Mouse (Mus musculus): ENCODE results near the gene Cenpb. TPM values are rescaled to one million over a fixed set of nuclear protein-coding genes. Genes with fewer than 3 reads are reported as not detected.
A peak's percentile ranks its signal among the peaks of the same experiment; 100 is the strongest.

The Cenpb gene
- polyA plus RNA-seq, 1 experiment from 2014 or later = 12.6 TPM

DNA sequence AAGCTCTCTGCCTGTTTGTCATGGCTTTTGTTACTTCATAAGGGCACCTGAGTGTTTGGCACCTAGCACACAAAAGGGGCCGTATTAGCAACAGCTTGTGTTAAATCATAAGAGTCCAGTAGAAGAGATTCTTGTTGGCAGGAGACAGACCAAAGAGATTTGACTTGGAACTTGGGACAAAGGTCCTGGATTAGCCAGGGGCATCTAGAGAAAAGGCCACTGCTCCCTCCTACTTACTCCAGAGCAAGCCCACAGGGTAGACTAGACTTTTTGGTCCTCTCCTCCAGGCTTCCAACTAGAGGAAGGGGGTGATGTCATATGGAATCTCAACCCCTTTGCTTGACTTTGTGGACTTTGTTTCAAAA is 3.9 kb downstream of the Cenpb start:
- no peak for ATAC-seq (ENCODE audit: borderline replicate concordance, extremely low read depth, low FRiP score, low TSS enrichment)
- Histone ChIP-seq H3K4me3 (no peak overlapping the region), H3K36me3 (0 out of 2 replicates have a peak, but pooled peaks cover 4% of the 10 kb centered on the region), H3K4me1 (peaks cover 51% of the 10 kb centered on the region), H3K27me3 (peaks cover 26% of the 10 kb centered on the region), H3K4me2 (0 out of 2 replicates have a peak overlapping the region, but pooled peaks have one; percentile 91), H3K9ac (no peak overlapping the region), H3K27ac (peak overlapping the region; percentile 60), H3K9me3 (no peaks in the 10 kb centered on the region)
- WGBS = 85% methylated on average over 1 of the region's 1 CpGs

DNA sequence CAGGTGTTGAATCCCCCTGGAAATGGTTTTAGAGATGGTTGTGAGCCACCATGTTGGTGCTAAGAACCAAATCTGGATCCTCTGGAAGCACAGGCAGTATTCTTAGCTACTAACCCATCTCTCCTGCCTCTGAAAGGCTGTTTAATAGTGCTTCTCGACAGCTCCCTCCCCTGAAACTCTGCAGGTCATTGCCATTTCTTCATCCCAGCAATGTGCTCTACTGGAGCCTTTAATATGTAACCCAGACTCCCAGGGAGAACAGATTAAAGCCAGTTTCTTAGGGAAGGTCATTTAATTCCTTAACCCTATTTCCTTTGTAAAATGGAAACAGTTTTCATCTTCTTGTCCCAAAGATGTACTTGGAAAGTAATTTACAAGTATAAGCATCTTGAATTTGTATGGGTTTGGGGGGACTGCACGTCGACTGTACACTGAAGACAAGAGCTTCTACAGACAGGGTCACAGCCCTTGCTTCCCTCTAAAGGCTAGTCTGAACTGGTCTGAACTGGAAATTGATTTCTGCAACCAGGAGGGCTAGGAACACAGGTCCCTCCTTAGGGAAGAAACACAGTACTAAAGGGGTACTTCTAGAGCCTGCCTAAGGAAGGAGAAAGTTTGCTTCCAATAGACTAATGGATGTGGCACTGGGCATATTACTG is 4.5 kb downstream of the Cenpb start:
- no peak overlapping the region for H3K9ac ChIP-seq
- H3K9me3 ChIP-seq = no peaks in the 10 kb centered on the region
- WGBS = 69% methylated on average over 3 of the region's 3 CpGs
- H3K27ac ChIP-seq = peak overlapping the region; percentile 60
- no peak for ATAC-seq (ENCODE audit: borderline replicate concordance, extremely low read depth, low FRiP score, low TSS enrichment)
- H3K4me2 ChIP-seq = 0 out of 2 replicates have a peak overlapping the region, but pooled peaks have one; percentile 91
- H3K27me3 ChIP-seq = peaks cover 31% of the 10 kb centered on the region
- 0 out of 2 replicates have a peak, but pooled peaks cover 4% of the 10 kb centered on the region for H3K36me3 ChIP-seq
- H3K4me3 ChIP-seq = no peak overlapping the region
- H3K4me1 ChIP-seq = peaks cover 51% of the 10 kb centered on the region

DNA sequence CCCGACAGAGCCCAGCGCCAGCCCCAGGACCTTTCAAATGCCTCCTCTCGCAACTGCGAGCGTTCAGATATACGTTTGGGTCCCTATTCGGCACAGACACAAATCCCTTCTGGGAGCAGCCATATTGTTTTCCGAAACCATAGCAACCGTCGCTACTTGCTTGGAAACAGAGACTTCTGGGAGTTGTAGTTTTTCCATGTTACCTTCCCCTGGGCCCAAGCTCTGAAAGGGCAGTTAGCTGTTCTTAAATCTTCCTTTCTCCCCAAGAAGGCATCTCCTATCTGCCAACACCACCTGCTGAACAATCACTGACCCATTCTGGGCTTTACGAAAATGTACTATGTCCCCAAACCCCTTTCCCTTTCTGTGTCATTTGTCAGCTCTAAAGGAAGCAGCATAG is 5.2 kb downstream of the Cenpb start:
- Histone ChIP-seq H3K4me1 (peaks cover 51% of the 10 kb centered on the region), H3K27ac (no peak overlapping the region), H3K36me3 (0 out of 2 replicates have a peak, but pooled peaks cover 4% of the 10 kb centered on the region), H3K4me3 (peak overlapping the region; percentile 30), H3K27me3 (peaks cover 34% of the 10 kb centered on the region), H3K9me3 (no peaks in the 10 kb centered on the region), H3K9ac (no peak overlapping the region), H3K4me2 (peak overlapping the region; percentile 64)
- WGBS = 4% methylated on average over 11 of the region's 11 CpGs
- ATAC-seq (ENCODE audit: borderline replicate concordance, extremely low read depth, low FRiP score, low TSS enrichment) = no peak

DNA sequence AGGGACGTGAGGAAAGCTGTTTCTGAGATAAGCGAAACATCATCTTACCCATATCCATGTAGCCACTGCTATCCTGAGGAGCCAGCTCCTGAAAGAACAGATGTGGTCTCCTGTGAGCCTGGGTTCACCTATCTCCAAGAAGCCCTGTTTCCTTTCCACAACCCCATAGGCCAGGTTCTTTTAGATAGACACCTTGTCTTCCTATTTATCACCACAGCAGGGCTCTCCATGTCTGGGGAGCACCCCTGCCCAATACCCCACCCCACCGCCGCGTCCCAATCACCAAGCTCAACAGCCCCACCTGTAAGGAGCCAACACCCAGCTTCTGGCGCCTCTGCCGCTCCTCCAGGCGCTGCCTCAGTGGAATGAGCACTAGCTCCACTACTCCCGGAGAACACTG is 7.5 kb downstream of the Cenpb start:
- 51% methylated on average over 9 of the region's 9 CpGs for WGBS
- H3K27me3 ChIP-seq = peaks cover 34% of the 10 kb centered on the region
- H3K36me3 ChIP-seq = no peaks in the 10 kb centered on the region
- no peak overlapping the region for H3K4me3 ChIP-seq
- ATAC-seq (ENCODE audit: borderline replicate concordance, extremely low read depth, low FRiP score, low TSS enrichment) = no peak
- no peak overlapping the region for H3K4me2 ChIP-seq
- H3K9ac ChIP-seq = no peak overlapping the region
- no peak overlapping the region for H3K27ac ChIP-seq
- peaks cover 33% of the 10 kb centered on the region for H3K4me1 ChIP-seq
- H3K9me3 ChIP-seq = no peaks in the 10 kb centered on the region

DNA sequence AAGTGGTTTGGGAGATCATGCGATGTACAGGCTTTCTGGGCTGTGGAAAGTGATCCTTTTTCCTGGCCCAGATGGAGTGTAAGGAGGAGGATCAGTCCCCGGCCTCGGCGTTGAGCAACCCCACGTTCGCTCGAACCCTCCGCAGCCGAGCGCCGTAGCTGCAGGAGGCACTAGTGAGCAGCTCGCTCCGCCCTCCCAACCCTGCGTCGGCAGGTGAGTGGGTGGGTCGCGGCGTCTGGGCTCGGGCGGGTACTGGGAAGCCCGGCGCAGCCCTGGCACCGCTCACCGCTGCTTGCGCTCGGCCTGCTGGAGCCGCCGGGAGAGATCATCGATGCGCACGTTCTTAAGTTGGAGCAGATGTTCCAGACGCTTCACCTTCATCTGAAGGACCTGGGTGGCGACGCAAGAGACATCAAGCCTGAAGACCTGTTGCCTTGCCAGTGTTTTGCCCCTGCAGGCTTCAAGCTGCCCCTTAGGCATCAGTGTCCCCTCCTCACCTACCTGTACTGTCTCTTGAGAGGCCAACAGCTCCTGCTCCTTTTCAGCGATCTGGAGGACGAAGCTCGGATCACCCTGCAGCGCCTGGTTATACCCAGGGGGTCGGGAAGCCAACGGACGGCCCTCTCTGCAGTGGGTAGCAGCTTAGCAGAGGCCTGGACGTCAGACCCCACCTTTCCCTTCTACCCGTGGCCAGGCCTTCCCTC is 8.3 kb downstream of the Cenpb start:
- Histone ChIP-seq H3K4me3 (peak overlapping the region; percentile 17), H3K9ac (no peak overlapping the region), H3K4me1 (peaks cover 26% of the 10 kb centered on the region), H3K9me3 (no peaks in the 10 kb centered on the region), H3K27ac (no peak overlapping the region), H3K36me3 (no peaks in the 10 kb centered on the region), H3K27me3 (peaks cover 34% of the 10 kb centered on the region), H3K4me2 (peak overlapping the region; percentile 47)
- ATAC-seq (ENCODE audit: borderline replicate concordance, extremely low read depth, low FRiP score, low TSS enrichment) = no peak
- 9% methylated on average over 43 of the region's 43 CpGs for WGBS

DNA sequence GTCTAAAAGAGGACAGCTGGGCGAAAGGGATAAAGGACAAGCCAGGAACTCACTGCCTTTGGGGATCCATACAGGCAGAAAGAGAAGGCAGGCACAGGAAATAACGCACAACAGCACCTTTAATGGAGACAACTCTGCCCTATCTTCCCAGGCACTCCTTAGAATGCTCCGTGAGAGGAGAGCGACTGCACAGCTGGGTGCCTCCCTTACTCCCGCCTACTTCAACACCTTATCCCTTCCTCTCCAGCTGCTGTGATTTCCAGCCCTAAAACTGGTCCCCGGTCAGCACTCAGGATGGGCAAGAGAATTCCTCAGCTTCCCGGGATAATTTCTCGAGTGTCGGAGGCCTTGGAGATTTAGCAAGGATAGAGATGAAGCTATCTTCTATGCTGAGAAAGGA is 8.9 kb downstream of the Cenpb start:
- H3K4me1 ChIP-seq = peaks cover 19% of the 10 kb centered on the region
- H3K4me2 ChIP-seq = peak overlapping the region; percentile 47
- no peak overlapping the region for H3K9ac ChIP-seq
- whole genome bisulfite sequencing = 23% methylated on average over 9 of the region's 9 CpGs
- peaks cover 34% of the 10 kb centered on the region for H3K27me3 ChIP-seq
- no peak overlapping the region for H3K4me3 ChIP-seq
- H3K9me3 ChIP-seq = no peaks in the 10 kb centered on the region
- ATAC-seq (ENCODE audit: borderline replicate concordance, extremely low read depth, low FRiP score, low TSS enrichment) = no peak
- no peaks in the 10 kb centered on the region for H3K36me3 ChIP-seq
- H3K27ac ChIP-seq = no peak overlapping the region

DNA sequence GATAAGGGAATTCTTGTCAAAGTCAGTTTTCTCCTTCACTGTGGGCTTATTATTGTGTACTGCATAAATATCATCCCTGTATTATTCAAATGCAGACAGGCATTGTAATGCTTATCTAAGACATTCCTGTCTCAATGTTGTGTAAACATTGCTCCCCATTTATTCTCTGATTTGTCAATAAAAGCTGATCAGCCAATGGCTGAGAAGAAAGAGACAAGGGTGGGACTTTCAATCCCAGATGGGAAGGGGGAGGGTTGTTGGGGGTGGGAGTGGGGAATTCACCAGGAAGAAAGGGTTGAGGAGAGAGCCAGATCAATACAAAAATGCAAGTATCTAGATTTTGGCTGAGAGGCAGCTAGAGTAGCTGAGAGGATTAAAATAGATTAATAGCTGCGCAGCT is 11.0 kb downstream of the Cenpb start:
- no peak for ATAC-seq (ENCODE audit: borderline replicate concordance, extremely low read depth, low FRiP score, low TSS enrichment)
- H3K36me3 ChIP-seq = no peaks in the 10 kb centered on the region
- no peaks in the 10 kb centered on the region for H3K9me3 ChIP-seq
- H3K27ac ChIP-seq = no peak overlapping the region
- WGBS = 66% methylated on average over 1 of the region's 1 CpGs
- H3K9ac ChIP-seq = no peak overlapping the region
- 0 out of 2 replicates have a peak, but pooled peaks cover 5% of the 10 kb centered on the region for H3K4me1 ChIP-seq
- H3K27me3 ChIP-seq = peaks cover 34% of the 10 kb centered on the region
- no peak overlapping the region for H3K4me3 ChIP-seq
- no peak overlapping the region for H3K4me2 ChIP-seq

DNA sequence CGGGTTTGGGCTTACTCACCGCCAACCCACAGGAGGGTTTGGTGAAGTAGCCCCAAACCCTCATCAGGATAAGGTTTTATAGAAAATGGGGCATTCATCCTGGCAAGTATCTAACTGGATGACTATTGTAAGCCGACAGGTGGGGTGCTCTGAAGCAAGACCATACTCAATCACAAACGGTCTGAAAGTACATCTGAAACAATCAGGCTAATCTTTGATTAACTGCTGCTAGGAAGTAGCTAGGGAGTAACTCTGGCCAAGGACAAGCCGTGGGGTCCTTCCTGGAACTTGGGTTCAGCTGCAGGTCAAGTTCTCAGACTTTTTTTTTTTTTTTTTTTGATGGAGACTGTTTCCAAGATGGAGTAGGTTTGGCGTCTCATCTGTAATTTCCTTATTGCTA is 11.9 kb downstream of the Cenpb start:
- Histone ChIP-seq H3K27ac (no peak overlapping the region), H3K9me3 (no peaks in the 10 kb centered on the region), H3K4me1 (0 out of 2 replicates have a peak, but pooled peaks cover 5% of the 10 kb centered on the region), H3K9ac (no peak overlapping the region), H3K27me3 (peaks cover 29% of the 10 kb centered on the region), H3K4me2 (no peak overlapping the region), H3K36me3 (no peaks in the 10 kb centered on the region), H3K4me3 (no peak overlapping the region)
- WGBS = 71% methylated on average over 6 of the region's 6 CpGs
- ATAC-seq (ENCODE audit: borderline replicate concordance, extremely low read depth, low FRiP score, low TSS enrichment) = no peak

DNA sequence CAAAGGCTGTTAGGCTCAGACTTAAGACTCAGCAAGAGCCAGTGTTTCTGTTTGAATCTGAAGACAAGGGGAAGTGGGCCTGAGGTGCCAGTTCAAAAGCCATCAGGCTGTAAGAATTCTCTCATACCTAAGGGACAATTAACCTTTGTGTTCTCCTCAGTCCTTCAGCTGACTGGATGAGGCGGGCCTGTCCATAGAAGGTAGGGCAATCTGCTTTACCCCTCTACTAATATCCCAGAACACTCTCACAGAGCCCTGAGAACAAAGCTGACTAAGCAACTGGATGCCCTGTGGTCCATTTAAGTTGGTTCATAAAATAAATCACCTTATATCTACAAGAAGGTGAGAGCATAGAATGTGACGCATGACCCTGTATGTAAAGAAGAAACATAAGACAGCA is 13.7 kb downstream of the Cenpb start:
- Histone ChIP-seq H3K4me1 (peaks cover 1% of the 10 kb centered on the region; the same call in 1 of the 2 replicates), H3K27me3 (peaks cover 11% of the 10 kb centered on the region), H3K27ac (no peak overlapping the region), H3K9ac (no peak overlapping the region), H3K4me2 (no peak overlapping the region), H3K36me3 (no peaks in the 10 kb centered on the region), H3K9me3 (no peaks in the 10 kb centered on the region), H3K4me3 (no peak overlapping the region)
- WGBS = 76% methylated on average over 2 of the region's 2 CpGs
- ATAC-seq (ENCODE audit: borderline replicate concordance, extremely low read depth, low FRiP score, low TSS enrichment) = no peak

DNA sequence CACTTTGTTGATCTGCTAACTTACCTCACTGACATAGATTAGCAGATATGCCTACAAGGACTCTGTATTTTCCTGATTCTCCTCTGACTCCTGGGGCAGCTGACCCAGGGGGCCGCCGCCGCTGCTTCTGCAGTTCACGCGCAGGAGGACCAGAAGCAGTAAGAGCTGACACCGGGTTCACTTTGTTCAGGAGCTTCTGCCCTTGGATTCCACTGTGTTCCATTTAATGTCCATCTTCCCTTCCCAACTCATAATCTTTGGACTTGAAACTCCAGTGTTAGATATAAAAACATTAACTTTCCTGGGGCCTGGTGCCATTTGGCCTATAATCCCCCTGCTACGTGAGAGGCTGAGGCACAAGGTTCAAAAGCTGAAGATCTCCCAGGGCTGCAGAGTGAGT is 15.9 kb downstream of the Cenpb start:
- Histone ChIP-seq H3K27me3 (no peaks in the 10 kb centered on the region), H3K4me1 (peaks cover 5% of the 10 kb centered on the region), H3K9ac (no peak overlapping the region), H3K9me3 (no peaks in the 10 kb centered on the region), H3K4me2 (no peak overlapping the region), H3K27ac (no peak overlapping the region), H3K36me3 (no peaks in the 10 kb centered on the region), H3K4me3 (no peak overlapping the region)
- no peak for ATAC-seq (ENCODE audit: borderline replicate concordance, extremely low read depth, low FRiP score, low TSS enrichment)
- WGBS = 69% methylated on average over 7 of the region's 7 CpGs

DNA sequence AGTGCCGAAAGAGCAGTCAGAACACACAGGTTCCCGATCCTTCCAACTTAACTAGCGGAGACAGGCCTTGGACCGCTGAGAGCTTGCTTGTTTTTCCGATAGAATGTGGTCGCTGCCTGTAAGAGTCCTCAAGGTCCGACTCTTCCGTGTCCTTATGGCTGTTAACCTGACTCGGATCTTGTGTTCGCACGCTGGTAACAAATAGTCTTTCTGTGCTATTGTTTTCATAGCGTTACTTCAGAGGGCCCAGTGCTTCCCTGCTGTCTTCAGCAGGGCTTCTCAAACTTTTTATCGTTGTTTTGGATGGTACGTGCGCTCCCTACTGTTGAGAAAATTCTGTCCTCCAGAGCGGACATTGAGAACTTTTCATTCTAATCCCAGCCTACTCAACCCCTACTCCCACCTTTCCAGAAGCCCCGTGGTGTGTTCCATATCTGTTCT is 19.2 kb downstream of the Cenpb start:
- peak overlapping the region; percentile 92 for H3K4me2 ChIP-seq
- H3K36me3 ChIP-seq = no peaks in the 10 kb centered on the region
- H3K4me3 ChIP-seq = peak overlapping the region; percentile 76
- H3K27me3 ChIP-seq = no peaks in the 10 kb centered on the region
- H3K4me1 ChIP-seq = peaks cover 14% of the 10 kb centered on the region
- peak overlapping the region; percentile 66 for H3K9ac ChIP-seq
- H3K9me3 ChIP-seq = no peaks in the 10 kb centered on the region
- peak overlapping the region; percentile 90 for H3K27ac ChIP-seq
- peak; percentile 2; the same call in 1 of the 2 replicates for ATAC-seq (ENCODE audit: borderline replicate concordance, extremely low read depth, low FRiP score, low TSS enrichment)
- WGBS = 1% methylated on average over 17 of the region's 17 CpGs

DNA sequence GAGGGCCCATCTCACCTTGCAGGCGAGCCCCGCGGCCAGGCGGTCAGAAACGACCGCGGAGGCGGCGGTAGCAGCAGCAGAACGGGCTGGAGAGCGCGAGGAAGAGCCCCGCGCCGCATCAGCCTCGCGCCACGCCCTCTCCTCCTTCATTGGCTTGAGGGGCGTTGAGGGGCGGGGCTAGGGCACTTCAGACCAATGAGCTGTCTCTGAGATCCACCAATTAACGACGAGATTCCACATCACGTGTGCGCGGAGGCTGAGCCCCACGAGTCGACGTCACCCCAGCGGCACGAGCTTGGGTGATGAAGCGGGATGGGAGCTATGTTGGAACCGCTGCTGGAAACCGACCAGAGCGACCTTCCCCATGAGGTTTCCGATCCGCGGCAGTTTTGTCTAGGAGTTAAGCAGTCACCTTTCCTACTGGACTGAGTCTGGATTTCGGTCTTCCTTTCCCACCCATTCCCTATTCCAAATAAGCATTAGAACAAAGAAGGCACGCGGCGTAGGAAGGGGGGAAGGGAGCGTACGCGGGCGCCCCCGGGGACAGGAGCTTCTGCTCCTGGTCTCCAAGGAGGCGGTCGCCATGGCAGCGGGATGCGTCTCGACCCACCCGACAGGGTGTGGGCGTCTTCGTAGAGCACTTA is 19.8 kb downstream of the Cenpb start, which contains the start of gene 1700037H04Rik:
Gene 1700037H04Rik (minus strand): TSS at position 144 of the 644 bp plus-strand sequence.
- Histone ChIP-seq H3K4me2 (peak within 1 kb of the TSS; percentile 92), H3K4me1 (peaks cover 14% of the 10 kb centered on the region), H3K27me3 (no peaks in the 10 kb centered on the region), H3K4me3 (peak within 1 kb of the TSS; percentile 76), H3K9me3 (no peaks in the 10 kb centered on the region), H3K36me3 (no peaks in the 10 kb centered on the region), H3K9ac (peak within 1 kb of the TSS; percentile 84), H3K27ac (peak within 1 kb of the TSS; percentile 90)
- WGBS = under 1% methylated on average over 54 of the region's 54 CpGs
- ATAC-seq (ENCODE audit: borderline replicate concordance, extremely low read depth, low FRiP score, low TSS enrichment) = peak; percentile 98

Measured in lung, embryonic 15.5 days (tissue).